Mouse (Mus musculus) spleen, adult 2 months (tissue): ENCODE results near the gene Olfml2a. TPM values are rescaled to one million over a fixed set of nuclear protein-coding genes. Genes with fewer than 3 reads are reported as not detected.
"Not testable (repeated sequence)": the region's sequence is repeated elsewhere in the genome, so short reads cannot be mapped to it uniquely, and the experiment has no call there.

Experiments
- DNase-seq, 2 experiments: peaks; one replicate each; pipeline versions ENCODE4 v3.0.0 to v3.0.0-alpha.2; 2012 to 2021; ENCODE audit warnings: low spot score in 2 of 2, low read depth in 1 of 2
- H3K27ac ChIP-seq: fragments of 200-500 bp; 2 replicates; pipeline ENCODE4 v1.5.1; 2012; ENCODE audit warnings: low read length, inconsistent platforms; ENCODE audit not compliant: insufficient read depth
- H3K27me3 ChIP-seq: fragments of 200-500 bp; 2 replicates; pipeline ENCODE4 v1.6.1; 2012; ENCODE audit warnings: mild to moderate bottlenecking, moderate library complexity, low read length, inconsistent platforms; ENCODE audit not compliant: control insufficient read depth, insufficient read depth
- H3K36me3 ChIP-seq: fragments of 200-500 bp; 2 replicates; pipeline ENCODE4 v1.6.1; 2012; ENCODE audit warnings: mild to moderate bottlenecking, low read length, inconsistent platforms; ENCODE audit not compliant: control insufficient read depth, insufficient read depth
- H3K4me1 ChIP-seq: fragments of 200-500 bp; 2 replicates; pipeline ENCODE4 v1.6.1; 2011; ENCODE audit warnings: inconsistent platforms; ENCODE audit not compliant: control insufficient read depth, insufficient read depth, insufficient read length
- H3K4me3 ChIP-seq: fragments of 200-500 bp; 2 replicates; pipeline ENCODE4 v1.5.1; 2011; ENCODE audit warnings: mild to moderate bottlenecking, inconsistent platforms; ENCODE audit not compliant: insufficient read depth, insufficient read length; ENCODE audit errors: extremely low read depth
- CTCF ChIP-seq: fragments of 200-500 bp; IDR thresholded peaks from 2 replicates; pipeline ENCODE4 v1.5.1; 2011; ENCODE audit warnings: mild to moderate bottlenecking, inconsistent platforms; ENCODE audit not compliant: insufficient read depth, insufficient read length, insufficient replicate concordance; ENCODE audit errors: extremely low read depth
- POLR2A ChIP-seq: fragments of 200-500 bp; IDR thresholded peaks from 2 replicates; pipeline ENCODE4 v1.6.1; 2011; ENCODE audit warnings: low read depth, low read length, inconsistent platforms
- WGBS: fragments of 180-500 bp; shearing (Covaris S2); methylation state at CpG from one replicate; pipeline ENCODE4 v1.1.7; 2018; 5-methylcytosine and 5-hydroxymethylcytosine counted together
- polyA plus RNA-seq: library from polyadenylated mRNA; depleted of rRNA; stranded (reverse); fragments of >200 nt; gene quantifications from 2 replicates; pipeline ENCODE4 v1.2.3, GENCODE M21; 2012

The Olfml2a gene
- polyA plus RNA-seq, 1 experiment, result 2.4 TPM

GRCm38 (mm10) chr2:39006149-39006730 is 74.5 kb downstream of the Olfml2a start:
- TF ChIP-seq POLR2A, result no peak
- TF ChIP-seq CTCF, result no peak

GRCm38 (mm10) chr2:39007865-39008264 is 76.1 kb downstream of the Olfml2a start:
- Histone ChIP-seq H3K4me3 (peak overlapping the region; percentile 91), H3K27me3 (no peaks in the 10 kb centered on the region), H3K36me3 (peaks cover 5% of the 10 kb centered on the region), H3K27ac (peak overlapping the region; percentile 92), H3K4me1 (peaks cover 25% of the 10 kb centered on the region; the same call in 1 of the 2 replicates)
- DNase-seq, result peak; percentile 82 to 94
- TF ChIP-seq POLR2A (peak; percentile 46; the same call in 1 of the 2 replicates), CTCF (no peak)
- WGBS, result under 1% methylated on average over 44 of the region's 44 CpGs

More at GRCm38 (mm10) chr2:39006149-39006730, 74.5 kb downstream of the Olfml2a start:
- Histone ChIP-seq H3K36me3 (peaks cover 11% of the 10 kb centered on the region), H3K4me3 (0 out of 2 replicates have a peak overlapping the region, but pooled peaks have one; percentile 34), H3K27me3 (no peaks in the 10 kb centered on the region), H3K27ac (no peak overlapping the region), H3K4me1 (peaks cover 20% of the 10 kb centered on the region; the same call in 1 of the 2 replicates)
- DNase-seq, result no peak
- 89% methylated on average over 14 of the region's 14 CpGs for WGBS

- TF ChIP-seq POLR2A, result no peak
- no peak for TF ChIP-seq CTCF
- WGBS, result 1% methylated on average over 25 of the region's 25 CpGs
- Histone ChIP-seq H3K27me3 (no peaks in the 10 kb centered on the region), H3K27ac (peak overlapping the region; percentile 92), H3K4me1 (peaks cover 29% of the 10 kb centered on the region), H3K36me3 (peaks cover 6% of the 10 kb centered on the region; the same call in 1 of the 2 replicates), H3K4me3 (peak overlapping the region; percentile 91)
- peak in 1 of 2 experiments; percentile 37 for DNase-seq
Measured at GRCm38 (mm10) chr2:39008350-39008851, 76.6 kb downstream of the Olfml2a start.

GRCm38 (mm10) chr2:39008954-39009365 is 77.2 kb downstream of the Olfml2a start:
- DNase-seq, result peak; percentile 78 to 87
- H3K4me1 ChIP-seq, result peaks cover 24% of the 10 kb centered on the region
- H3K4me3 ChIP-seq, result peak overlapping the region; percentile 91
- TF ChIP-seq POLR2A (no peak), CTCF (no peak)
- 1% methylated on average over 3 of the region's 3 CpGs for WGBS
- peaks cover 11% of the 10 kb centered on the region for H3K36me3 ChIP-seq
- H3K27ac ChIP-seq, result peak overlapping the region; percentile 92
- H3K27me3 ChIP-seq, result no peaks in the 10 kb centered on the region

GRCm38 (mm10) chr2:39010144-39010543 is 78.4 kb downstream of the Olfml2a start:
- peaks cover 20% of the 10 kb centered on the region for H3K4me1 ChIP-seq
- 87% methylated on average over 5 of the region's 5 CpGs for WGBS

GRCm38 (mm10) chr2:39011264-39011663 is 79.5 kb downstream of the Olfml2a start:
- Histone ChIP-seq H3K4me1 (peaks cover 16% of the 10 kb centered on the region), H3K27me3 (no peaks in the 10 kb centered on the region), H3K27ac (peak overlapping the region; percentile 79), H3K36me3 (peaks cover 31% of the 10 kb centered on the region), H3K4me3 (no peak overlapping the region)
- DNase-seq, result peak; percentile 33 to 44
- no peak for TF ChIP-seq CTCF
- TF ChIP-seq POLR2A, result no peak

More at GRCm38 (mm10) chr2:39010144-39010543, 78.4 kb downstream of the Olfml2a start:
- H3K4me3 ChIP-seq, DNase-seq, H3K27me3 ChIP-seq: not testable (repeated sequence)
- Histone ChIP-seq H3K27ac (peak overlapping the region; percentile 79; the same call in 1 of the 2 replicates), H3K36me3 (peaks cover 23% of the 10 kb centered on the region)

GRCm38 (mm10) chr2:39011971-39012370 is 80.2 kb downstream of the Olfml2a start:
- TF ChIP-seq POLR2A, result no peak
- no peak for TF ChIP-seq CTCF
- DNase-seq, result no peak
- H3K4me1 ChIP-seq, result peaks cover 18% of the 10 kb centered on the region
- H3K36me3 ChIP-seq, result peaks cover 32% of the 10 kb centered on the region
- no peak overlapping the region for H3K4me3 ChIP-seq
- H3K27me3 ChIP-seq, result no peaks in the 10 kb centered on the region
- WGBS, result 80% methylated on average over 3 of the region's 3 CpGs
- H3K27ac ChIP-seq, result peak overlapping the region; percentile 66
